Mouse (Mus musculus) liver, adult 2 months (tissue): ENCODE data around the gene Top2b. TPM values are rescaled to one million over a fixed set of nuclear protein-coding genes. Genes with fewer than 3 reads are reported as not detected.

Experiments
- DNase-seq: peaks from one replicate; pipeline ENCODE4 v3.0.0-alpha.2; 2011; ENCODE audit warnings: low read depth, low spot score; ENCODE audit errors: extremely low read depth
- H3K27ac ChIP-seq: fragments of 200-500 bp; replicated peaks from 2 replicates; pipeline ENCODE4 v1.5.1; 2012; ENCODE audit warnings: low read depth, mild to moderate bottlenecking, control low read depth, inconsistent platforms, low read length; ENCODE audit not compliant: insufficient read depth
- H3K27me3 ChIP-seq: fragments of 200-500 bp; 2 replicates; pipeline ENCODE4 v1.6.1; 2012; ENCODE audit warnings: mild to moderate bottlenecking, moderate library complexity, low read length, inconsistent platforms; ENCODE audit not compliant: control insufficient read depth, insufficient read depth
- H3K36me3 ChIP-seq: fragments of 200-500 bp; 2 replicates; pipeline ENCODE4 v1.6.1; 2012; ENCODE audit warnings: low read length, inconsistent platforms; ENCODE audit not compliant: control insufficient read depth, insufficient read depth
- H3K4me1 ChIP-seq: fragments of 200-500 bp; 2 replicates; pipeline ENCODE4 v1.6.1; 2011; ENCODE audit warnings: low read length; ENCODE audit not compliant: control insufficient read depth, insufficient read depth
- H3K4me3 ChIP-seq: fragments of 200-500 bp; 2 replicates; pipeline ENCODE4 v1.5.1; 2011; ENCODE audit warnings: low read depth, mild to moderate bottlenecking, control low read depth, low read length, moderate library complexity; ENCODE audit not compliant: insufficient read depth
- H3K79me2 ChIP-seq: fragments of 200-500 bp; 2 replicates; pipeline ENCODE4 v1.6.1; 2012; ENCODE audit warnings: inconsistent platforms, mild to moderate bottlenecking, low read length, moderate library complexity; ENCODE audit not compliant: control insufficient read depth, insufficient read depth
- H3K9ac ChIP-seq: fragments of 200-500 bp; 2 replicates; pipeline ENCODE4 v1.6.1; 2012; ENCODE audit warnings: low read depth, mild to moderate bottlenecking, control low read depth, inconsistent platforms, low read length
- CTCF ChIP-seq: fragments of 200-500 bp; IDR thresholded peaks from 2 replicates; pipeline ENCODE4 v1.5.1; 2011; ENCODE audit warnings: low read depth, low read length, control low read depth
- POLR2A ChIP-seq: fragments of 200-500 bp; IDR thresholded peaks from 2 replicates; pipeline ENCODE4 v1.6.1; 2011; ENCODE audit warnings: low read length, control low read depth; ENCODE audit not compliant: insufficient read depth; ENCODE audit errors: extremely low read depth
- WGBS: fragments of 180-500 bp; shearing (Covaris S2); methylation state at CpG from one replicate; pipeline ENCODE4 v1.1.7; 2018; 5-methylcytosine and 5-hydroxymethylcytosine counted together
- polyA plus RNA-seq: library from polyadenylated mRNA; depleted of rRNA; stranded (reverse); fragments of >200 nt; gene quantifications from 2 replicates; pipeline ENCODE4 v1.2.3, GENCODE M21; 2012; rRNA removed
- total RNA-seq: library from RNA; depleted of rRNA; stranded (reverse); fragments of >200 nt; gene quantifications from 2 replicates; pipeline ENCODE4 v1.2.3, GENCODE M21; 2014; rRNA removed

Gene Top2b
- total RNA-seq, result 35.5 and 56.3 TPM in 2 replicates
- polyA plus RNA-seq, result 3.2 and 4.1 TPM in 2 replicates

DNA sequence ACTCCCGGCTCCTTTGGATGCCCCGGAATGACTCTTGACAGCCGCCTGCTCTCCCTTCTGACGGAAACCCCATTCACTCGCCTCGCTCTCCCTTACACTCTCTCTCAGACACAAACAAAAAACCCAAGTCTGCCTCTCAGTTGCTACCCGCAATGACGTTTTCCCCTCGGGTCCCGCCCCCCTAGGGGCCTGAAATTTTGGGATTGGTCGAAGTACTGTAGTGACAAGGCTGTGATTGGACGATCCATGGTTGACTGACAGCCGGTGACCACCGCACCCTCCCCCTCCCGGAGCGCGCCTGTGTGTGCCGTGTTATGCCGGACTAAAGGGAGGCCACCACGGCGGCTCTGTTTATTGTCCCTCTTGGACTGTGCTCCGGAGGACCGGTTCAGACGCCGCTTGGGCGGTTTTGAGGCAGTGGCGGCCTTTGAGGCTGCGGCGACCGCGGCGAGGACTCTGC lies at the start of gene Top2b:
Top2b (plus strand) TSS at position 302 of the 460 bp plus-strand sequence.
- Histone ChIP-seq H3K9ac (peak within 1 kb of the TSS; percentile 95), H3K79me2 (peaks cover 8% of the 10 kb centered on the region; the same call in 1 of the 2 replicates), H3K4me3 (peak within 1 kb of the TSS; percentile 85), H3K27ac (peak within 1 kb of the TSS; percentile 96), H3K36me3 (no peaks in the 10 kb centered on the region), H3K27me3 (no peaks in the 10 kb centered on the region), H3K4me1 (peaks cover 7% of the 10 kb centered on the region; the same call in 1 of the 2 replicates)
- DNase-seq, result peak; percentile 94
- under 1% methylated on average over 32 of the region's 32 CpGs for WGBS
- TF ChIP-seq CTCF (no peak), POLR2A (peak; percentile 80)

DNA sequence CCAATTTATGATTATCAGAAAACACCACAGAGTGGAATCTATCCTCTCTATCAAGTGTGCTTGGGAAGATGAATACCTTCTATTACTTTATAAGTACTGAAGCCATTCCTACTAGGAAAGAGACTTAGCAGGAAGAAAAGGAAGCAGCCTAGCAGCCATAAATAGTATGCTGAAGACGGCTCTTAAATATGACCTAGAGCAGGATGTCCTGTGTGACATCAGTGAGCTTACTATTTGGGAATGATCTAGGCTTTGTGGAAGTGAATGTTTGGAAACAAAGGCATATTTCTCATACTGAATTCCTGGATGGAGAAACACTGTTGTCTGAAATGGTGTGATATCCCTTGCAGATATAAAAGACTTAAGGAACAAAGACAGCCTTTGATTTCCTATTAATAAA lies 48.3 kb upstream of the Top2b start:
- 87% methylated on average over 1 of the region's 1 CpGs for WGBS
- DNase-seq, result no peak
- Histone ChIP-seq H3K27me3 (no peaks in the 10 kb centered on the region), H3K27ac (no peak overlapping the region), H3K36me3 (peaks cover 15% of the 10 kb centered on the region), H3K4me3 (no peak overlapping the region), H3K79me2 (no peaks in the 10 kb centered on the region), H3K4me1 (no peaks in the 10 kb centered on the region), H3K9ac (no peak overlapping the region)
- TF ChIP-seq POLR2A (no peak), CTCF (no peak)

DNA sequence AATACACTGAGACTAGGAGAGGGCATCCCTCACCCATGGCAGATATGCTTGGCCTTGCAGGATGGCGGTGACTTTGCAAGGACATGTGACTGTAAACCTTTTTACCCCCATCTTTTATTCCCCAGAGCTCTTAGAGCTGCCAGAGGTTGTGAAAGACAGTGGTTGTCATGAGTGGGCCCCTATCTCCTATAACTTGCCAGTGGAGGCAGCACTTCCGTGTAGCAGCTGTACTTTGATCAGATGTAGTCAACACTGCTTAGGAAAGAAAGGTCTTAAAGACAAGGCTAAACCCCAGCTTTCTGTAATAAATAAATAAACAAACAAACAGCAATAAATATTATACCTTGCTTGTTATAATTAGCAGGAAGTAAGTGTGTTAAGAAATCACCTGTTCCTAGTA lies 45.2 kb upstream of the Top2b start:
- no peak overlapping the region for H3K27ac ChIP-seq
- no peak overlapping the region for H3K4me3 ChIP-seq
- no peak overlapping the region for H3K9ac ChIP-seq
- TF ChIP-seq CTCF (no peak), POLR2A (no peak)
- H3K4me1 ChIP-seq, result no peaks in the 10 kb centered on the region
- no peaks in the 10 kb centered on the region for H3K79me2 ChIP-seq
- H3K27me3 ChIP-seq, result no peaks in the 10 kb centered on the region
- no peak for DNase-seq
- peaks cover 2% of the 10 kb centered on the region for H3K36me3 ChIP-seq
- WGBS, result 70% methylated on average over 2 of the region's 2 CpGs

DNA sequence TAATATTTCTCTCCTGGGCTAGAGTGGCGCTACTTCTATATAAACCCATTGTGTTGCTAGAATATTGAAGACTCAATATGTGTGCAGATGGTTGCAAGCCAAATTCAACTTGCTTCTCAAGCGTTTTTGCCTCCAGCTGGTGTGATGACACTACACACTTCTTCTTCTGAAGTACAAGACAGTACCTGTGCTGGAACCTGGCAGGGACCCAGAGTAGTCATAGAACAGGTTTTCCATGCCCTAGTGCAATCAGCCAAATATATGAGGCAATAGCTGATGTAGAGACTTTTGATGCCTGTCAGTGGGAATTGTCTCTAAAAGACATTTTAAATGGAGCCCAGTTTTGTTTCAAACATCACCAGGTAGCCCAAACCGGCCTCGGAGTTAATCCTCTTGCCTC lies 40.6 kb upstream of the Top2b start:
- H3K36me3 ChIP-seq, result no peaks in the 10 kb centered on the region
- 86% methylated on average over 4 of the region's 4 CpGs for WGBS
- no peaks in the 10 kb centered on the region for H3K27me3 ChIP-seq
- peak; percentile 45 for DNase-seq
- TF ChIP-seq CTCF (no peak), POLR2A (no peak)
- no peak overlapping the region for H3K4me3 ChIP-seq
- no peaks in the 10 kb centered on the region for H3K4me1 ChIP-seq
- no peak overlapping the region for H3K9ac ChIP-seq
- H3K27ac ChIP-seq, result no peak overlapping the region
- no peaks in the 10 kb centered on the region for H3K79me2 ChIP-seq

DNA sequence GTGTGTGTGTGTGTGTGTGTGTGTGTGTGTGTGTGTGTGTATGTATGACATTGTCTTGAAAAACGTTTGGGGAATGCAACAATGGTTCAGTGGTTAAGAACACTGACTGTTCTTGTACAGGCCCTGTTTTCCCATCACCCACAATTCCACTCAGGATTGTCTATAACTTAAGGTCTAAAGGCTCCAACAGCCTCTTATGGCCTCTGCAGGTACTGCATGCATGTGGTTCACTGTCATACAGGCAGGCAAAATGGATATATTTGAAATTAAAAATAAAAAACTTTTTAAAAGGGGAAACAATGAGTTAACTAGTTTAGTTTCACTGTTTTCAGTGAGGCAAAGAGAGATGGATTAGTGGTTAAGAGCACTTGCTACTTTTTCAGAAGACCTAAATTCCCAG lies 39.8 kb upstream of the Top2b start:
- H3K9ac ChIP-seq, result no peak overlapping the region
- H3K27ac ChIP-seq, result no peak overlapping the region
- H3K79me2 ChIP-seq, result no peaks in the 10 kb centered on the region
- no peak overlapping the region for H3K4me3 ChIP-seq
- H3K27me3 ChIP-seq, result no peaks in the 10 kb centered on the region
- no peaks in the 10 kb centered on the region for H3K36me3 ChIP-seq
- 41% methylated on average over 1 of the region's 1 CpGs for WGBS
- no peak for TF ChIP-seq POLR2A
- TF ChIP-seq CTCF, result no peak
- H3K4me1 ChIP-seq, result no peaks in the 10 kb centered on the region
- no peak for DNase-seq

DNA sequence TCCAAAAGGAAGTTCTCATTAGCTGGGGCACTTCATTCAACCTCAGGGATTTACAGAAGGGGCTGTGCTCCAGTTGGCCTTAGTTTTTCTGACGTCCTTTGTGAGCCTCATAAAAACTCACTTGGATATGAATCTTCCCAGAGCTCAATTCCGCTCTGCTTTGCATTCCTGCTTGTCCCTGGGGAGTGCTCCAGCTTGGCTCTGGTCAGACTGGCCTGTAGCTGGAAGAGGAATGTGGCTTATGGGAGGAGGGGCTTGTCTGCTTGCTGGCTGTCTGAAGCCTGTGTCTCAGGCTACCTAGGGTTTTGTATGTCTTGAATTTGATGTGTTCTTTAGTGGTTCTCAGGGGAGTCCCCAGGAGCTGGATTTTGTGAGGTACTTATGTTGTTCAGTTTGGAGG lies 36.4 kb upstream of the Top2b start:
- H3K9ac ChIP-seq, result no peak overlapping the region
- DNase-seq, result no peak
- H3K36me3 ChIP-seq, result no peaks in the 10 kb centered on the region
- H3K27ac ChIP-seq, result no peak overlapping the region
- H3K27me3 ChIP-seq, result no peaks in the 10 kb centered on the region
- no peak overlapping the region for H3K4me3 ChIP-seq
- WGBS, result 52% methylated on average over 2 of the region's 2 CpGs
- no peaks in the 10 kb centered on the region for H3K4me1 ChIP-seq
- H3K79me2 ChIP-seq, result no peaks in the 10 kb centered on the region
- TF ChIP-seq CTCF, result no peak
- no peak for TF ChIP-seq POLR2A
